Mouse (Mus musculus) ES-Bruce4 (cell line): ENCODE results near the gene Hist1h3b.

Source experiments
- CTCF ChIP-seq: IDR thresholded peaks from one replicate; pipeline ENCODE4 v1.8.1; 2011; ENCODE audit warnings: low read depth, low read length
- EP300 ChIP-seq: IDR thresholded peaks from 2 replicates; pipeline ENCODE4 v1.6.1; 2011; ENCODE audit warnings: low read depth, low read length; ENCODE audit not compliant: insufficient read depth
- POLR2A ChIP-seq: IDR thresholded peaks from one replicate; pipeline ENCODE4 v1.8.1; 2011; ENCODE audit warnings: low read length; ENCODE audit not compliant: insufficient read depth

DNA sequence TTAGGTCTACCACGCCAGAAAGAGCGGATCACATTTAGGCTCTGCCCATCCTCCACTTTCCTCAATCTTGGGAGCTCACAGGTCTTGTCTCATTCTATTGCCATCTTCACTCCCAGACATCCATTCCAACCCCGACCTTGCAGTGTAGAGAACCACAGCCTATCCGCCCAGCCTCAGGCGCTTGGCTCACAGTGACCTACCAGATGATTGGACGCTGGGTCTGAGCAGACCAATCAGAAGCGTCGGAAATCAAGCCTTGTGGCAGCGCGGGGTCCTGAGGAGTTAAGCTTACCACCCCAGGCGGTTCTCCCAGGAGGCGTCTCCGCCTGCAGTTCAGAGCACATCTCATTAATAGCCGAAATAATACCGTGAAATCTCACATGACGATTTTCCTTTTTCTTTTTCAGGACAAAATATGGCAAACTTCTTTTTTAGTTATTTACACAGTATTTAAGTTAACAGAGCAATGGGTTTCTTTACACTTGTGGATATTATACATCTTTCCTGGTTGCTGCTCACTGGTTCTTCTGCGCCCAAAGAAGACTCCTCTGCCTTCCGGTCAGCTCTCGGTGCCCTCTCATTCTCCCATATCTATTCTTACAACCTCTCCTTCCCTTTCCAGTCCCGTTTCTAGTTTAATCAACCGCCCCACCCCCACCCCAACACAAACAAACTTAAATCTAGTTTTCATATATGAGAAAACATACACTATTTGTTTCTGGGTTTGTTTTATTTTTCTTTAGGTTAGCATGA, 20.7 kb downstream of the Hist1h3b start:
- TF ChIP-seq CTCF (no peak), POLR2A (no peak), EP300 (no peak)
